Mouse (Mus musculus): ENCODE results near the gene Ankef1.
A peak's percentile ranks its signal among the peaks of the same experiment; 100 is the strongest.

Gene Ankef1

DNA sequence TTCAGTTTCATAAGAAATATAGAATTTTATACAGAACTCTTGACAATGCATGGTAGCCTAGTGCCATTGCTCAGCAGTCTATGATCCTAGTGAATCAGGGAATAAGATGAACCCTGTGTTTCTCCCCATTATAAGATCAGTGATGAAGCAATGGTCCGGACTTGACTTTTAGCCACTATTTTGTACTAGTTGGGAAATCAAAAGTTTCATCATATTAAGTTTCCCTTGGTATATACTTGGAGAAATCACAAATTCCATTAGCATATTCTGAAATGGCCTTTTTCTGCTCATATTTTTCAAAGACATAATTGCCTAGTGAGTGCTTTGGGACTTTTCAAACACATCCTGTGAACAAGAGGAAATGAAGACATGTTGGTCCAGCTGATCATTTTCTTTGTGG lies at the start of gene Ankef1:
Gene Ankef1 (plus strand): TSS at position 260 of the 400 bp plus-strand sequence.
- no peak for DNase-seq (ENCODE audit: low spot score in 2 of 2)

DNA sequence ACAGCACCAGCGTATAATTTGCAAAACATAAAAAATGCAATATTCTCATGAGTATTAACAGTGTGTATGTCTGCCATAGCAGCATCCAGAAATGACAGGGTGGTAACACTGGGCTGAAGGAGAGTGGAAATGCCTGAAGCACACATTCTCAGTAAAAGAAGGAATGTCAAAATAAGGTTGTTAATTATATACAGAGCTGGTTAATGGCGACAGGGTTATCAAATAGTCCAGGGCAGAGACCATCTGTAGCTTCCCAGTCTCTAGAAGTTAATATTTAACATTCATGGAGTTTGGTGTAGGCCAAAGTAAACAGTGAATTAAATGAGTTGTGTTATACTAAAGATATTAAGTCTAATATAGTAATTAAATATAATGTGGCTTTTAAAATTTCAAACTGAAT lies 45.2 kb upstream of the Ankef1 start:
- DNase-seq (ENCODE audit: low spot score in 2 of 2) = no peak

DNA sequence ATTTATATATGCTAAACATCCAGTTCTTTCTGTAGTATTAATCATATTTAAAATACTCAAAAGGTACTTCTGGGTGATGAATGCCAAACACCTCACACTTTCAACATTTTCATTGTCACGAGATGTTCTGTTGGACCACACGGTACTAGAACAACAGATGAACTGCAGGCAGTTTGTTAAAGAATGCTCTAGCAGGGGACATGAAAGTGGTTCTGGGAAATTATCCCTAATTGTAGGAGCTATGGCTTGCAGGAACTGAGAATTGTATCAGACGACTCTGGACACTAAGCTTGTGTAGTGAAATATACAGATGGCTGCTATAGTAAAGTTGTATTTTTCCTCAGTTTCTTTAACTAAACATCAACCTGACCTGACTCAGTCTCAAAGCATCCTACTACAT lies 44.8 kb upstream of the Ankef1 start:
- DNase-seq (ENCODE audit: low spot score in 2 of 2) = no peak

DNA sequence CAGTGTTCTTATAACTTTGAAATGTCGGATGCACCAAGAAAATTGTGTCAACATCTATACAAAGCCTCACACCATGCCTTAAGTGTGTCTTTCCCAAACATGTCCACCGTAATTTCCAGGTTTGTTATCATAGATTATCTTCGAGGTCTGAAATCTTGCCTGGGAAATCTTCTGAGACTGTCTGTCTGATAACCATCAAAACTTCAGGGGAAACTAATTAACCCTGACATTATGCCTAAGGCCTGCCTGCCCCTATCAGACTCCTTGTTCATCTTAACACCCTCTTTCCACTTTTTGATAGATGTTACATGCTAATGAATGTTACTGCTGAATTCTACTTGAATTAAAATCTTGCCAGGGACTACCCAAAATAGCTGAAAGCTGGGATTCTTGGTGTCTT lies 24.1 kb upstream of the Ankef1 start:
- no peak for DNase-seq (ENCODE audit: low spot score in 2 of 2)

- DNase-seq (ENCODE audit: low spot score in 2 of 2) = no peak
These were observed 19.4 kb upstream of the Ankef1 start for GRCm38 (mm10) chr2:136482269-136482668.

GRCm38 (mm10) chr2:136483058-136483457 lies 18.7 kb upstream of the Ankef1 start:
- no peak for DNase-seq (ENCODE audit: low spot score in 2 of 2)

DNA sequence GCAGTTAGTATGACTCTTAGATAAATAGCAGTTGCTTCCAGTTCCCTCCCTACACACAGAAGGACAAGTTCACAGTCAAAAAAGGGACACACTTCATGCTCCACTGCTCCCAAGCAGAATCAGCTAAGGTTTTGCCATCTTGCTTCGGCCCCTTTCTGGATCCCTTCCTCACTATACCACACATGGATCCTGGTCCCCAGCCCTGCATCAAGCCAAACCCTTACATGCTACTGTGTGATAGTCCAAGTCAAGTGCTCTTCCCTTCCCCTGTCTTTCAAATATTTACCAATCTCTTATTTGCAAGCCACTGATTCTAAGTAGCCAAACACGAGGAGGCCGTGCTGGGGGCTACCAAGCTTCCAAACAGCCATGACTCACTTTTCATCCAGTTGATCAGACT lies 16.8 kb upstream of the Ankef1 start:
- DNase-seq (ENCODE audit: low spot score in 2 of 2) = no peak

DNA sequence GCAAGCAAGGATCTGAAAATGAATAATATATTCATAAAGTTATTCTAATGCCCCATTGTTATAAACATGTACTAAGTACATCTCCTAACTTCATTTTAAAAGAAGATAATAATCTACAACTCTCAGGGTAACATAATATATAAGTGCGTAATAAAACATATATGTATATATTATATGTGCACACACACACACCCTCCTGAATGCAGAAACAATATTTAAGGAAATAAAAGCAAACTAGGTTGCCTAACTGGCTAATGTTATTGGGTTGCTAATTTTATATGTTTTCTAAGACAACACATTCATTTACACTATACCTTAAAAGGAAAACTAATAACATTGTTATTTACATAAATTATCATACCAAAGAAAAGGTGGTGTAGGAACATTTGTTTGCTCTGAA lies 16.3 kb upstream of the Ankef1 start:
- DNase-seq (ENCODE audit: low spot score in 2 of 2) = no peak

DNA sequence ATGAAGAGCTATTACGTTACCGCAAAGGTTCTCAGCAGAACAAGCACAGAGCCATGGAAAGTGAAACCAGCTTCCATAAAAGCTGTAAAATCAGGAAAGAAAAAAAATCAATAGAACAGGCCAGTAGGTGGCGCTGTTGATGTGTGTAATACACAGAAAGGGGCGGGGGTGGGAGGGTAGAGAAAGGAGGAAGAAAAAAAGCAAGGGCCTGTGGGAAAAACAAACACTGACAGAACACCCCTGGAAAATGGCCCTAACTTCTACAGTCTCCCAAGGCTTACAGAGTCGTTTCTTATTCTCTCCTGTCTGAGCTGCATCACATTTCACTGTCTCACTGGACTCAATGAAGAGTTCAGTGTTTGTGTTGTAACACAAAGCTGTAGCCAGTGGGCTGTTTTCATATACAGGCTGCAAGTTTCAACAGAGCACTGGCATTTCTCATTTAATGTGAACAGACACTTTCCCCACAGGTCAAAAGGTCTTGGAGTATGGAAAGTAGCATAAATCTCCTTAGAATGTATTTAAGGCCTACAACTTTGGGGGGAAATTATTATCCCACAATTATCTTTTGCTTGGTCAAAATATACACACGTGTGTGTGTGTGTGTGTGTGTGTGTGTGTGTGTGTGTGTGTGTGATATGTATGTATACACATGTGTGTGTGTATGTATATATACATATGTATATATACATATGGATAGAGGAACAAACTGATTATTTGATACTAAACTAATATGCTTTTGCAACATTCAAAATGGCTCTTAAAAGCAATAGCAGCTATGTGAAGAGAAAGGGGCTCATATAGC lies 15.7 kb upstream of the Ankef1 start:
- peak in 1 of 2 experiments; percentile 2 for DNase-seq (ENCODE audit: low spot score in 2 of 2)

GRCm38 (mm10) chr2:136486986-136487385 lies 14.7 kb upstream of the Ankef1 start:
- DNase-seq (ENCODE audit: low spot score in 2 of 2) = no peak

DNA sequence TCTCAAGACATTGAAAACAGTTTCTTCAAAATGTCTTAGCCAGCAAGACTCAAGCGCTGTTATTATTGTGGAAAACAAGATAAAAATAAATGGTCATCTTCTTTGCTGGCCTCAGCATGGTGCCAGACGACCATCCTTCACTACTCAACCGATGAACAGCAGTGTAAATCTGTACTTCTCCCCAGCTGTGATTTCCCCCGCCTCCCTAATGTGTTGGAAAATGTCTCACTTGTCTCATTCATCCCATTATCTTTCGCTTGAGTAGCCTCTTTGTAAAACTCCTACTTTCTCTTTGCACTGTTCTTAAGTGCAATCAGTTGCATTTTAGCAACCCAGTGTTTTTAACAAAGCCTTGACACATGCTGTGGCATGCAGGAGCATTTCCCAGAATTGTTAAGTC lies 9.4 kb downstream of the Ankef1 start:
- DNase-seq (ENCODE audit: low spot score in 2 of 2) = no peak

GRCm38 (mm10) chr2:136511756-136512155 lies 10.0 kb downstream of the Ankef1 start:
- DNase-seq (ENCODE audit: low spot score in 2 of 2) = no peak

- DNase-seq (ENCODE audit: low spot score in 2 of 2) = no peak
These were observed 11.1 kb downstream of the Ankef1 start for GRCm38 (mm10) chr2:136512802-136513201.

DNA sequence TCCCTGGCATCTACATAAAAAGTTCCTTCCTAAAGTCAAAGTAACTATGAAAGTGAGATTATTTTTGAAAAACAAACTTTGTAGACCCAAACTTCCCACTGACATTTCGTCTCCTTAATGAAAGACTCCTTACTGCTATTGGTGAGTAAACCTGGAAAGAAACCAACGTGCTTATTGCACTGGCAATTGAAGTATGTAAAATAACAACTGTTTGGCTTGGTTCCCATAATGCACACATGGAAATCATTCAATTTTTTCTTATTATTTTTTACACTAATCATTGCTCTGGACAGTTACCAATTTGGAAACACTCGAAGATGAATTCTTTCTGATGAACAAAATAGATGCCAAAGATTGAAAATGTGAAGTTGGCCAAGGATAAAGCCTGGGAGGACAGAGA lies 12.1 kb downstream of the Ankef1 start:
- DNase-seq (ENCODE audit: low spot score in 2 of 2) = no peak

DNA sequence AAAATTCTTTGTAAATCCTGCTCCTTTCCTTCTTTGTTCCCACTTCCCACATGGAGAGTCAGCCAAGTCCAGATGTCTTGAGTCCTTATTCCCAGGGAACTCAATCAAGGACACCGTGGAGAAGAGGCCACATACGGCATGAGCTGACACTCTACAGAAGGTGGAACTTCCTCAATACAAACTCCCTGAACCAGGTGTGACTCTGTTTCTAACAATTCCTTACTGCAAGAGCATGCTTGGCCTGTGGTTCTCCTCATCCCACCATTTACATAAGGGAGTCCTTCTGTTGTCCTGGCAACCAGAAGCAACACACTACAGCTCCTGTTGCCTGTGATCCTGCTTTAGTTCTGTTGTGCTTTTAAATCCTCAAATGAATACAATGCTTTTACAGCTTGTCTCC lies 13.8 kb downstream of the Ankef1 start:
- no peak for DNase-seq (ENCODE audit: low spot score in 2 of 2)

DNA sequence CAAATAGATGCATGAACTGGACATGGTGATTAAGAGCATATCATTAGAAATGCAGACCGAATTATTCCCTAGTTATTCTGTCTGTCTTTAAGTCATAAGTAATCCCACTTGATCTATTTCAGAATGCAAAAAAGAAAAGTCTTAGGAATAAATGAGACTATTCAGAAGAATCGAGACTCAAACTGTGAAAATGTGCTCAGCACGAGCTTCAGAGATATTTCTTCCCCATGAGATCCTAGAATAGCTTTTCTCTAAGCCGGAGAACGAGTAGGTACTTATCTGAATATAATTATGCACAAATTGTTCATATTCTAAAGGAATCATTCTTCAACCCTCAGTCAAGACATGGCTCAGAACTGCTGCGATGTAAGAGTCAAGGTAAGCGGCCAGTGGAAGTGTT lies 27.2 kb downstream of the Ankef1 start:
- no peak for DNase-seq (ENCODE audit: low spot score in 2 of 2)

DNA sequence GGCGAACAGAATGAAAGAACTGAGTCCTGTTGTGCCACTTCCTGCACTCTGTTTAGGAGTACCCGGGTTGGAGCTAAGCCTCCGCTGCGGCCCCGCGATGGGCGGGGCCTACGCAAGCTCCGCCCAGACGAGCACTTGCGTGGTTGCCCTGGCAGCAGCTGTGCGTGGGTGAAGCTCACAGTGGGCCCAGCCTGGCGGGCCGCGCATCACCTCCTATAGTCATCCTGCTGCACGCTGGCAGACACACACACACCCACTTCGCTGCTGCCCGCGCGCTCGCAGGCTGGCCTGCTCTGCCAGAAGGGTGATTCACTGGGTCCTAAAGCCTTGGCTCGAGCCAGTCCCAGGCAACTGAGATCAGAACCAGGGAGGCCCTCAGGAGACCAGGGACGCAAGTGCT lies 30.3 kb downstream of the Ankef1 start:
- DNase-seq (ENCODE audit: low spot score in 2 of 2) = peak; percentile 2

GRCm38 (mm10) chr2:136558020-136558419 lies 56.3 kb downstream of the Ankef1 start:
- no peak for DNase-seq (ENCODE audit: low spot score in 2 of 2)

- DNase-seq (ENCODE audit: low spot score in 2 of 2) = no peak
These were observed 60.6 kb downstream of the Ankef1 start for GRCm38 (mm10) chr2:136562336-136562735.

- DNase-seq (ENCODE audit: low spot score in 2 of 2) = no peak
These were observed 69.1 kb downstream of the Ankef1 start for GRCm38 (mm10) chr2:136570856-136571255.

DNA sequence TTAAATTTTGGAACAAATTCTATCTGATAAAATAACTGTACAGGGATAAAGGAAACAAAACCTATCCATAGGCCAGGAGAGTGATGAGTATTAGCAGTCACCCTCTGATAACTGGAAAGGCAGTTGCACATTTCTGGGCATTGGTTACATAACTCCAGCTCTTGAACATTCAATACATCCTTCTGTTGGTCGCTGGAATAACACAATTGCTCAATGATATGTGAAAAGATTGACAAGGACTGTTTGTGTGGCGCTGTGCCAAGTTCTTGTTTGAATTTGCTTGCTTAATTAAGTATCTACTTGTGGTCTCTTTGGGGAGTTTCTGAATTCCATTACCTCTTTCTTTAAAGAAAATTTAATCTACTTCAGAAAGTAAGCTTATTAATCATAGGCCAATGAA lies 81.1 kb downstream of the Ankef1 start:
- DNase-seq (ENCODE audit: low spot score in 2 of 2) = no peak

DNA sequence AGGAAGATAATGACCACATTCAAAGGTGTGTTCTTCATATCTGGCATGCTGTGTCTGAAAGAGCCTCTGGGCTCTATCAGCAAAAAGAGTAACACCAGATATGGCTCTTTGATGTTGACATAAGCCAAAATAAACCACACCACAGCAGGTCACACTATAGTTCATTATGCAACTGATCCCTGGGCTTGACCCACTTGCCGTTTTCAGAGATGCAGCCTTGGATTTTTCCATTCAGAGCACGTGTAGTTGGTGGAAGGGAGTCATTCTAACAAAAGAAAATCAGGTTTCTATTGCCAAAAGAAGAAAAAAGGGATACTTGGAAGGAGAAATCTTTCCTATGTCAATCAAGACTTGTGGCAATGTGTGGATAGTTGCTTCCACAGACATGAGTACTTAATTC lies 87.1 kb downstream of the Ankef1 start:
- no peak for DNase-seq (ENCODE audit: low spot score in 2 of 2)

GRCm38 (mm10) chr2:136596451-136596850 lies 94.7 kb downstream of the Ankef1 start:
- DNase-seq (ENCODE audit: low spot score in 2 of 2) = no peak

- DNase-seq (ENCODE audit: low spot score in 2 of 2) = no peak
These were observed 97.0 kb downstream of the Ankef1 start for GRCm38 (mm10) chr2:136598743-136599142.
